Mouse (Mus musculus) MEL (cell line): ENCODE results near the gene Ryr2. TPM values are rescaled to one million over a fixed set of nuclear protein-coding genes. Genes with fewer than 3 reads are reported as not detected.

ENCODE experiments used
- DNase-seq: peaks from one replicate; pipeline ENCODE4 v3.0.0; 2011; ENCODE audit warnings: low read depth, low spot score
- H3K27ac ChIP-seq: 2 replicates; pipeline ENCODE4 v1.5.1; 2012; ENCODE audit warnings: low read depth, mild to moderate bottlenecking, control low read depth, low read length, moderate library complexity; ENCODE audit not compliant: control insufficient read depth
- H3K27me3 ChIP-seq, 2 experiments: fragments of 150-350 bp in 1 of 2; sonication (generic) in 1 of 2; 2 replicates each; pipeline ENCODE4 v1.6.1; 2012; ENCODE audit warnings: low read length in 2 of 2, mild to moderate bottlenecking in 2 of 2, improper control_type of control experiment in 1 of 2, moderate library complexity in 1 of 2; ENCODE audit not compliant: insufficient read depth in 2 of 2, control insufficient read depth in 1 of 2
- H3K36me3 ChIP-seq, 2 experiments: 2 replicates each; pipeline ENCODE4 v1.6.1; 2012 to 2014; ENCODE audit warnings: low read length in 2 of 2, improper control_type of control experiment in 1 of 2, inconsistent platforms in 1 of 2, mild to moderate bottlenecking in 1 of 2; ENCODE audit not compliant: insufficient read depth in 2 of 2, control insufficient read depth in 1 of 2
- H3K4me1 ChIP-seq, 2 experiments: fragments of 150-350 bp in 1 of 2; sonication (generic) in 1 of 2; 2 replicates each; pipeline ENCODE4 v1.6.1; 2012; ENCODE audit warnings: low read length in 2 of 2, improper control_type of control experiment in 1 of 2, mild to moderate bottlenecking in 1 of 2; ENCODE audit not compliant: insufficient read depth in 2 of 2, control insufficient read depth in 1 of 2
- H3K4me3 ChIP-seq, 2 experiments: fragments of 150-350 bp in 1 of 2; sonication (generic) in 1 of 2; 2 replicates each; pipeline ENCODE4 v1.5.1; 2012; ENCODE audit warnings: low read depth in 2 of 2, low read length in 2 of 2, mild to moderate bottlenecking in 2 of 2, moderate library complexity in 2 of 2, control low read depth in 1 of 2, improper control_type of control experiment in 1 of 2; ENCODE audit not compliant: control insufficient read depth in 1 of 2, insufficient read depth in 1 of 2
- H3K79me2 ChIP-seq: 2 replicates; pipeline ENCODE4 v1.6.1; 2012; ENCODE audit warnings: mild to moderate bottlenecking, low read length, moderate library complexity; ENCODE audit not compliant: control insufficient read depth, poor library complexity, insufficient read depth
- H3K9ac ChIP-seq: 2 replicates; pipeline ENCODE4 v1.6.1; 2012; ENCODE audit warnings: low read depth, mild to moderate bottlenecking, control low read depth, low read length, moderate library complexity; ENCODE audit not compliant: control insufficient read depth, poor library complexity, severe bottlenecking
- H3K9me3 ChIP-seq: fragments of 150-350 bp; sonication (generic); replicated peaks from 2 replicates; pipeline ENCODE4 v1.6.1; 2012; ENCODE audit warnings: mild to moderate bottlenecking, low read length, improper control_type of control experiment, moderate library complexity; ENCODE audit not compliant: insufficient read depth
- CHD2 ChIP-seq: IDR thresholded peaks from 2 replicates; pipeline ENCODE4 v1.6.1; 2011; ENCODE audit warnings: low read length, improper control_type of control experiment
- HCFC1 ChIP-seq: IDR thresholded peaks from 2 replicates; pipeline ENCODE4 v1.6.1; 2012; ENCODE audit warnings: low read depth, mild to moderate bottlenecking, inconsistent platforms, low read length, improper control_type of control experiment, moderate library complexity
- MYB ChIP-seq: IDR thresholded peaks from 2 replicates; pipeline ENCODE4 v1.6.1; 2011; ENCODE audit warnings: mild to moderate bottlenecking, low read depth, low read length, improper control_type of control experiment
- MYC ChIP-seq: IDR thresholded peaks from 2 replicates; pipeline ENCODE4 v1.6.1; 2011; ENCODE audit warnings: low read depth, mild to moderate bottlenecking, low read length, improper control_type of control experiment, moderate library complexity
- POLR2AphosphoS2 ChIP-seq: IDR thresholded peaks from 2 replicates; pipeline ENCODE4 v1.6.1; 2011; ENCODE audit warnings: low read length, improper control_type of control experiment
- USF1 ChIP-seq: IDR thresholded peaks from 2 replicates; pipeline ENCODE4 v1.6.1; 2014; ENCODE audit warnings: low read depth, mild to moderate bottlenecking, inconsistent platforms, low read length, improper control_type of control experiment, moderate library complexity
- ZMIZ1 ChIP-seq: IDR thresholded peaks from 2 replicates; pipeline ENCODE4 v1.6.1; 2012; ENCODE audit warnings: low read depth, mild to moderate bottlenecking, inconsistent platforms, low read length, improper control_type of control experiment, moderate library complexity
- polyA plus RNA-seq, 2 experiments: library from polyadenylated mRNA; stranded (reverse) in 1 of 2; unstranded in 1 of 2; fragments of >175 nt in 1 of 2; fragments of >200 nt in 1 of 2; gene quantifications; 2 replicates each; pipeline versions ENCODE4 v1.2.1 to v1.2.4; 2012; ENCODE audit warnings: low replicate concordance in 2 of 2, low read depth in 1 of 2; ENCODE audit not compliant: insufficient read length in 2 of 2, insufficient read depth in 1 of 2, missing spikeins in 1 of 2
- total RNA-seq: library from RNA; depleted of rRNA; stranded (reverse); fragments of 300-350 nt; gene quantifications from 2 replicates; pipeline ENCODE4 v1.2.3, GENCODE M21; 2012; rRNA removed

Gene Ryr2
- total and polyA plus RNA-seq, 3 experiments: 0.04 TPM; not detected in 2

GRCm38 (mm10) chr13:11523612-11524011 lies 583.1 kb downstream of the Ryr2 start:
- Histone ChIP-seq H3K9ac (no peak overlapping the region), H3K4me3 (no peak overlapping the region), H3K9me3 (no peaks in the 10 kb centered on the region), H3K79me2 (no peaks in the 10 kb centered on the region), H3K27ac (no peak overlapping the region), H3K27me3 (no peaks in the 10 kb centered on the region), H3K36me3 (no peaks in the 10 kb centered on the region), H3K4me1 (no peaks in the 10 kb centered on the region)
- no peak for DNase-seq
- no peak for TF ChIP-seq USF1
- TF ChIP-seq MYC: no peak
- TF ChIP-seq HCFC1: no peak
- no peak for TF ChIP-seq ZMIZ1
- no peak for TF ChIP-seq POLR2AphosphoS2
- no peak for TF ChIP-seq CHD2

GRCm38 (mm10) chr13:11520765-11521164 lies 586.0 kb downstream of the Ryr2 start:
- Histone ChIP-seq H3K27me3 (no peaks in the 10 kb centered on the region), H3K79me2 (no peaks in the 10 kb centered on the region), H3K4me1 (no peaks in the 10 kb centered on the region), H3K4me3 (no peak overlapping the region), H3K9ac (no peak overlapping the region), H3K9me3 (no peaks in the 10 kb centered on the region), H3K36me3 (no peaks in the 10 kb centered on the region), H3K27ac (no peak overlapping the region)
- TF ChIP-seq MYC: no peak
- no peak for DNase-seq

- no peak for DNase-seq
- H3K9me3 ChIP-seq: no peaks in the 10 kb centered on the region
- H3K27me3 ChIP-seq: no peaks in the 10 kb centered on the region
- no peak overlapping the region for H3K4me3 ChIP-seq
- H3K9ac ChIP-seq: no peak overlapping the region
- no peaks in the 10 kb centered on the region for H3K36me3 ChIP-seq
- H3K27ac ChIP-seq: no peak overlapping the region
- no peaks in the 10 kb centered on the region for H3K4me1 ChIP-seq
- TF ChIP-seq MYB: no peak
- H3K79me2 ChIP-seq: no peaks in the 10 kb centered on the region
Observed at GRCm38 (mm10) chr13:11511540-11512177, 595.1 kb downstream of the Ryr2 start.

Other genes starting within 250 kb of the Ryr2 start
- gene Mtr, start 151.2 kb upstream of the Ryr2 start, total RNA-seq: 25.5 and 25.6 TPM in 2 replicates
- gene Mtr, start 151.2 kb upstream of the Ryr2 start, polyA plus RNA-seq: 10 to 100 TPM; 32.2 to 53.0 TPM
- not detected in 2 replicates for gene Actn2, start 233.8 kb upstream of the Ryr2 start, total RNA-seq
- gene Actn2, start 233.8 kb upstream of the Ryr2 start, polyA plus RNA-seq: not detected